Mouse (Mus musculus) embryonic fibroblast, embryonic 13.5 days (primary cell): Measurements from ENCODE around the gene A830031A19Rik.

Source experiments
- CTCF ChIP-seq: IDR thresholded peaks from 2 replicates; pipeline ENCODE4 v1.5.1; 2011; ENCODE audit warnings: mild to moderate bottlenecking, control low read depth, low read length, moderate library complexity, borderline replicate concordance; ENCODE audit not compliant: insufficient read depth
- POLR2A ChIP-seq: IDR thresholded peaks from 2 replicates; pipeline ENCODE4 v1.6.1; 2011; ENCODE audit warnings: low read depth, mild to moderate bottlenecking, control low read depth, low read length, moderate library complexity

- TF ChIP-seq CTCF: no peak
- TF ChIP-seq POLR2A: no peak
These were observed 14.4 kb downstream of the A830031A19Rik start for GRCm38 (mm10) chr11:24060428-24060827.
